Mouse (Mus musculus): ENCODE measurements at regions not wholly inside any gene's neighbourhood (a gene's known extent, or its start where the extent isn't known, plus 50 kb on each side); places are given as distances from the start of the nearest gene placed in this dataset.

DNA sequence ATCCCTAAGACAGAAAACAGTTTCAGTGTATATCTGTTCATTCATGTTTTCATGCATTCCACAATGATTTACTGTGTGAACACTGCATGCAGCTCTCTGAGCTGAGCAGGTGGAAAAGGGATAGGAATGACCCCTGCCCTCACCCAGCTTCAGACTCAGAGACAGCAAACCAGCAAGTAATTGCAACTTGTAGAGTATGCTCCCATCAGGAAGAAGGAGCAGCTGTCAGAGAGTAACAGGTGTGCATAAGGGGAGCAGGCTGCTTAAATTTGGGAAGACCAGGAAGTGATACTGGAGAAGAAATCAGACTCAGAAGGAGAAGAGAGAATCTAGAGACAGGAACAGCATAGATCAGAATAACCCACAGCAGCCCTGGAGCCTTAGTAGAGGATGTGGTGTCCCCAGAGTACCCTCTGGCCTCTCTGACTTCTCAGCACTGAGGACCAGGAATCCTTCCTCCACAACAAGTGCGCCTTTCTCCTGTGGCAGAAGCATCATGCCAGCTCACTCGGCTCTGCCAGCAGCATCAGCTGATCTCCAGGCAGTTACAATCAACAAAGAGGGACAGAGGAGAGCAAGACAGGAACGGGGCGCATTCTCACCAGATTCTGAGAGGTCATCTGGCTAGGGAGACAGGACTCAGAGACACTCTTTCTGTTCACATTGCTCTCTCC lies 116.5 kb upstream of the Ncam1 start:
- Histone ChIP-seq H3K4me2 (ENCODE audit: insufficient read depth, low read depth, poor library complexity, severe bottlenecking) (no peak overlapping the region), H3K9ac (ENCODE audit: insufficient read depth, low read depth) (no peak overlapping the region), H3K4me1 (ENCODE audit: control insufficient read depth in 1 of 2, insufficient read depth in 2 of 2) (peaks cover 0 to 27% of the 10 kb centered on the region in 2 experiments; a peak in 2 of 4 replicates), H3K36me3 (replicated peaks in 1 of 2; ENCODE audit: control insufficient read depth in 1 of 2, insufficient read depth in 1 of 2, low read length in 1 of 2) (no peaks in the 10 kb centered on the region), H3K9me3 (replicated peaks; ENCODE audit: low read length) (no peaks in the 10 kb centered on the region), H3K27me3 (replicated peaks) (no peaks in the 10 kb centered on the region), H3K4me3 (replicated peaks in 1 of 3; ENCODE audit: low read depth in 2 of 3, low read length in 2 of 3, poor library complexity in 1 of 3) (no peak overlapping the region), H3K79me2 (replicated peaks; ENCODE audit: control insufficient read depth, extremely low read depth, insufficient read depth, poor library complexity, severe bottlenecking) (no peaks in the 10 kb centered on the region), H3K27ac (ENCODE audit: insufficient read depth, low read depth) (no peak overlapping the region)
- dilution Hi-C loops (cut with MboI; ENCODE audit: extremely low pct_ligation_motif_present, extremely low pct_unique_long_range_greater_than_20kb, low sequenced_read_pairs), result no loop called here
- in situ Hi-C loops (cut with MboI; ENCODE audit: low pct_ligation_motif_present, low pct_unique_long_range_greater_than_20kb, low sequenced_read_pairs), result no loop called here
- TF ChIP-seq RCOR1 (conservative IDR thresholded peaks at IDR 0.05; ENCODE audit: low read depth, low read length) (no peak), E2F4 (IDR thresholded peaks at IDR 0.05; ENCODE audit: insufficient replicate concordance, low read depth, low read length) (no peak), ZNF384 (IDR thresholded peaks at IDR 0.05; ENCODE audit: low read depth, low read length) (no peak), USF2 (conservative IDR thresholded peaks at IDR 0.05; ENCODE audit: low read depth, low read length) (no peak), RAD21 (IDR thresholded peaks at IDR 0.05; ENCODE audit: low read depth, low read length) (no peak), MAX (IDR thresholded peaks at IDR 0.05; ENCODE audit: low read length) (no peak), CHD1 (IDR thresholded peaks at IDR 0.05; ENCODE audit: low read depth, low read length) (no peak)
- DNase-seq (ENCODE audit: extremely low read depth), result no peak

DNA sequence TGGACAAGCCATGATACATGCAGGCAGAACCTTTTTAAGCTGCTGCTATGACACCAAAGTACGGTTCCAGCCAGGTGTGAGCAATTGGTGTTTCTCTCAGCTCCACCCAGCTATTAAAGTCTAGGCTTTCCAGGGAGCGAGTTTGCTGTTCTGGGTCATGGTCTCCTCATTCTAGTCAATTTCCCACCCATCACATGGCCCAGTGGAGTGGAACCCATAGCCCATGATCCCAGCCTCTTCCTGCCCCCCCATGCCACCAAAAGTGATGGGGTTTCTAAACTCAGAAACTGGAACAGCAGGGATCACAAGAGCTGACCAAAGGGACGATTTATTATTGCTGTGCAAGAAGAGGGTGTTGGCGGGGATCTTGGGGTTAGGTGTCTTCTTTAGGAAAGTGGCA lies 115.0 kb upstream of the Ncam1 start:
- H3K27ac ChIP-seq (ENCODE audit: insufficient read depth, low read depth), result no peak overlapping the region
- no peaks in the 10 kb centered on the region for H3K36me3 ChIP-seq (replicated peaks in 1 of 2; ENCODE audit: control insufficient read depth in 1 of 2, insufficient read depth in 1 of 2, low read length in 1 of 2)
- H3K79me2 ChIP-seq (replicated peaks; ENCODE audit: control insufficient read depth, extremely low read depth, insufficient read depth, poor library complexity, severe bottlenecking), result no peaks in the 10 kb centered on the region
- in situ Hi-C loops (cut with MboI; ENCODE audit: low pct_ligation_motif_present, low pct_unique_long_range_greater_than_20kb, low sequenced_read_pairs) (no loop called here), dilution Hi-C loops (cut with MboI; ENCODE audit: extremely low pct_ligation_motif_present, extremely low pct_unique_long_range_greater_than_20kb, low sequenced_read_pairs) (no loop called here)
- TF ChIP-seq JUN (IDR thresholded peaks at IDR 0.05; ENCODE audit: insufficient read depth, low read depth, low read length), result no peak
- TF ChIP-seq NELFE (IDR thresholded peaks at IDR 0.05; ENCODE audit: low read depth, low read length), result no peak
- TF ChIP-seq ETS1 (conservative IDR thresholded peaks at IDR 0.05; ENCODE audit: low read depth, low read length), result no peak
- TF ChIP-seq PAX5 (IDR thresholded peaks at IDR 0.05; ENCODE audit: low read length), result no peak
- TF ChIP-seq USF2 (conservative IDR thresholded peaks at IDR 0.05; ENCODE audit: low read depth, low read length), result no peak
- no peak for TF ChIP-seq ELF1 (IDR thresholded peaks at IDR 0.05; ENCODE audit: low read depth, low read length)
- no peak for TF ChIP-seq ZKSCAN1 (IDR thresholded peaks at IDR 0.05; ENCODE audit: borderline replicate concordance, low read depth, low read length)
- TF ChIP-seq KAT2A (IDR thresholded peaks at IDR 0.05; ENCODE audit: insufficient replicate concordance, low read length), result no peak
- no peak for TF ChIP-seq HCFC1 (IDR thresholded peaks at IDR 0.05; ENCODE audit: low read depth, low read length)
- no peak overlapping the region for H3K9ac ChIP-seq (ENCODE audit: insufficient read depth, low read depth)
- no peak overlapping the region for H3K4me2 ChIP-seq (ENCODE audit: insufficient read depth, low read depth, poor library complexity, severe bottlenecking)
- H3K9me3 ChIP-seq (replicated peaks; ENCODE audit: low read length), result no peaks in the 10 kb centered on the region
- H3K4me3 ChIP-seq (replicated peaks in 1 of 3; ENCODE audit: low read depth in 2 of 3, low read length in 2 of 3, poor library complexity in 1 of 3), result no peak overlapping the region
- peaks cover 0 to 12% of the 10 kb centered on the region in 2 experiments; a peak in 2 of 4 replicates for H3K4me1 ChIP-seq (ENCODE audit: control insufficient read depth in 1 of 2, insufficient read depth in 2 of 2)
- DNase-seq (ENCODE audit: extremely low read depth), result no peak
- no peaks in the 10 kb centered on the region for H3K27me3 ChIP-seq (replicated peaks)

All from CH12.LX (cell line).